Mouse (Mus musculus) heart, postnatal 0 days (tissue): ENCODE results near the gene Grid2. TPM values are rescaled to one million over a fixed set of nuclear protein-coding genes. Genes with fewer than 3 reads are reported as not detected.

ENCODE experiments used
- ATAC-seq: fragments of 200-750 bp; cut with Nextera tagmentation; 2 replicates; pipeline ENCODE4 v1.8.0; 2017; ENCODE audit warnings: low read depth, moderate number of reproducible peaks, moderate library complexity; ENCODE audit not compliant: insufficient read depth
- DNase-seq: peaks from one replicate; pipeline ENCODE4 v3.0.0-alpha.2; 2016; ENCODE audit warnings: low spot score
- H3K27ac ChIP-seq: fragments of 300-500 bp; sonication (generic); 2 replicates; pipeline ENCODE4 v1.5.1; 2014; ENCODE audit warnings: low read depth, mild to moderate bottlenecking
- H3K27me3 ChIP-seq: fragments of 300-500 bp; sonication (generic); 2 replicates; pipeline ENCODE4 v1.6.1; 2014; ENCODE audit warnings: low read length, mixed read lengths; ENCODE audit not compliant: control insufficient read depth, insufficient read depth
- H3K36me3 ChIP-seq: fragments of 300-500 bp; sonication (generic); replicated peaks from 2 replicates; pipeline ENCODE4 v1.6.1; 2014; ENCODE audit warnings: low read length, mixed read lengths; ENCODE audit not compliant: control insufficient read depth, insufficient read depth
- H3K4me1 ChIP-seq: fragments of 300-500 bp; sonication (generic); 2 replicates; pipeline ENCODE4 v1.6.1; 2014; ENCODE audit warnings: antibody characterized with exemption; ENCODE audit not compliant: control insufficient read depth, insufficient read depth
- H3K4me2 ChIP-seq: fragments of 300-500 bp; sonication (generic); 2 replicates; pipeline ENCODE4 v1.6.1; 2014; ENCODE audit warnings: low read depth, mild to moderate bottlenecking, low read length, moderate library complexity
- H3K4me3 ChIP-seq: fragments of 300-500 bp; sonication (generic); 2 replicates; pipeline ENCODE4 v1.5.1; 2014; ENCODE audit warnings: low read depth, low read length
- H3K9ac ChIP-seq: fragments of 300-500 bp; sonication (generic); replicated peaks from 2 replicates; pipeline ENCODE4 v1.6.1; 2014; ENCODE audit warnings: low read depth, low read length, mixed read lengths
- H3K9me3 ChIP-seq: fragments of 300-500 bp; sonication (generic); replicated peaks from 2 replicates; pipeline ENCODE4 v1.6.1; 2016; ENCODE audit warnings: low read length; ENCODE audit not compliant: control insufficient read depth
- CTCF ChIP-seq: IDR thresholded peaks from 2 replicates; pipeline ENCODE4 v1.5.1; 2016; ENCODE audit warnings: antibody characterized with exemption, control low read depth, low read depth
- EP300 ChIP-seq: IDR thresholded peaks from 2 replicates; pipeline ENCODE4 v1.6.1; 2016; ENCODE audit warnings: antibody characterized with exemption, low read depth
- WGBS: fragments of 180-500 bp; shearing (Covaris S2); extraction: QIAGEN DNeasy Blood & Tissue Kit; methylation state at CpG from one replicate; pipeline ENCODE4 v1.1.7; 2014; 5-methylcytosine and 5-hydroxymethylcytosine counted together
- polyA plus RNA-seq: library from polyadenylated mRNA; unstranded; fragments of >200 nt; fragmentation: Nextera tagmentation; extraction: Ambion mirVana; gene quantifications from 2 replicates; pipeline ENCODE4 v1.2.1, GENCODE M21; 2015
- total RNA-seq: library from RNA; depleted of rRNA; stranded (reverse); fragments of >200 nt; gene quantifications from 2 replicates; pipeline ENCODE4 v1.2.3, GENCODE M21; 2014; ENCODE audit warnings: low replicate concordance

Grid2 gene
- total and polyA plus RNA-seq, 2 experiments from 2014 or later, result 0.10 to 0.27 TPM

DNA sequence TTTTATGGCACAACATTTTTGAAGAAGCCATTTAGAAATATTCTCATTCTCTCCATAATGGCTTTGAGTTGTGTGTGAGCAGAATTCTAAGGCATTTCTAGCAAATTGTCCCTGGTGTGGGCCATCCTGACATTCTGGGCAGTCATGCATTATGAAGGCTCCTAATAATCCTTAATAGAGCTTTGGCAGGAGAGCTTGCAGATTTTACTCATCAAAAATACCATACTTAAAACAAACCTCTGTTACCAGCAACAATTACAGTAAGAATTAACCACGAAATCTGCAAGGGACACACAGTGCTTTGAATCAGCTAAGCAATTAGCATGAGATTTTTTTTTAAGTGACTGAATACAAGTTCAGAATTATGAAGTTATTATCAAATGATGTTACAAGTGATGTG lies 1053.0 kb downstream of the Grid2 start:
- no peak overlapping the region for H3K27ac ChIP-seq
- H3K9me3 ChIP-seq, result no peaks in the 10 kb centered on the region
- ATAC-seq, result no peak
- 52% methylated on average over 1 of the region's 1 CpGs for WGBS
- H3K4me2 ChIP-seq, result no peak overlapping the region
- no peak for DNase-seq
- H3K36me3 ChIP-seq, result no peaks in the 10 kb centered on the region
- H3K4me1 ChIP-seq, result no peaks in the 10 kb centered on the region
- H3K27me3 ChIP-seq, result no peaks in the 10 kb centered on the region
- H3K4me3 ChIP-seq, result no peak overlapping the region
- TF ChIP-seq EP300, result no peak
- TF ChIP-seq CTCF, result no peak
- no peak overlapping the region for H3K9ac ChIP-seq

- H3K27ac ChIP-seq, result no peak overlapping the region
- H3K9ac ChIP-seq, result no peak overlapping the region
- DNase-seq, result no peak
- H3K4me1 ChIP-seq, result no peaks in the 10 kb centered on the region
- H3K4me3 ChIP-seq, result no peak overlapping the region
- H3K36me3 ChIP-seq, result no peaks in the 10 kb centered on the region
- 77% methylated on average over 1 of the region's 1 CpGs for WGBS
- TF ChIP-seq CTCF (peak; percentile 20), EP300 (no peak)
- ATAC-seq, result no peak
- no peaks in the 10 kb centered on the region for H3K9me3 ChIP-seq
- no peaks in the 10 kb centered on the region for H3K27me3 ChIP-seq
- no peak overlapping the region for H3K4me2 ChIP-seq
Observed at GRCm38 (mm10) chr6:64313132-64313531, 1057.5 kb downstream of the Grid2 start.

- Histone ChIP-seq H3K9me3 (no peaks in the 10 kb centered on the region), H3K36me3 (no peaks in the 10 kb centered on the region), H3K9ac (no peak overlapping the region), H3K4me3 (no peak overlapping the region), H3K4me1 (no peaks in the 10 kb centered on the region), H3K27me3 (no peaks in the 10 kb centered on the region), H3K4me2 (no peak overlapping the region), H3K27ac (no peak overlapping the region)
- DNase-seq (no peak), ATAC-seq (no peak)
- no peak for TF ChIP-seq CTCF
- 80% methylated on average over 1 of the region's 1 CpGs for WGBS
Observed at GRCm38 (mm10) chr6:64326936-64327335, 1071.3 kb downstream of the Grid2 start.

DNA sequence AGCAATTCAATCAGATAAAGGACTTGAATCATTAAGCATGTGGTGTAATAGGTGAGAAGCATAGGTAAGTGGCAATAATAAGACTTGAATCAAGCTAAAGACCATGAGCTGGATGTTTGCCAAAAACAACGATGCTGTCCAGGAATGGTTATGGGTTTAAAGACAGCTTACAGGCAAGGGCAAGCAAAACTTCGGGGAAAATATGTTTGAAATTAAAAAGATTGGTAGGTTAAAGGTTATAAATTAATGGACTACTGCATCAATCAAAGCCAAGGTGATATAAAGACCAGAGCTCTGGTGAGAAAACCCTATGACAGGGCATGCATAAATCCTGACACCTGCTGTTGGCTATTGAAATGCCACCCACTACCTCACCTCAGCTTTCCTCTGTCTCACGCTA lies 1072.2 kb downstream of the Grid2 start:
- no peak overlapping the region for H3K4me2 ChIP-seq
- H3K27me3 ChIP-seq, result no peaks in the 10 kb centered on the region
- TF ChIP-seq EP300 (no peak), CTCF (peak; percentile 19; the same call in 1 of the 2 replicates)
- ATAC-seq, result no peak
- H3K9me3 ChIP-seq, result no peaks in the 10 kb centered on the region
- H3K4me1 ChIP-seq, result no peaks in the 10 kb centered on the region
- H3K36me3 ChIP-seq, result no peaks in the 10 kb centered on the region
- no peak overlapping the region for H3K4me3 ChIP-seq
- no peak overlapping the region for H3K9ac ChIP-seq
- DNase-seq, result no peak
- no peak overlapping the region for H3K27ac ChIP-seq
- WGBS, result 68% methylated on average over 3 of the region's 3 CpGs

GRCm38 (mm10) chr6:64398413-64399098 lies 1142.9 kb downstream of the Grid2 start:
- no peak overlapping the region for H3K4me2 ChIP-seq
- no peaks in the 10 kb centered on the region for H3K9me3 ChIP-seq
- H3K4me3 ChIP-seq, result no peak overlapping the region
- DNase-seq (no peak), ATAC-seq (no peak)
- no peak overlapping the region for H3K27ac ChIP-seq
- no peak overlapping the region for H3K9ac ChIP-seq
- no peaks in the 10 kb centered on the region for H3K27me3 ChIP-seq
- no peaks in the 10 kb centered on the region for H3K4me1 ChIP-seq
- no peaks in the 10 kb centered on the region for H3K36me3 ChIP-seq
- TF ChIP-seq CTCF (no peak), EP300 (no peak)
- 78% methylated on average over 4 of the region's 4 CpGs for WGBS

DNA sequence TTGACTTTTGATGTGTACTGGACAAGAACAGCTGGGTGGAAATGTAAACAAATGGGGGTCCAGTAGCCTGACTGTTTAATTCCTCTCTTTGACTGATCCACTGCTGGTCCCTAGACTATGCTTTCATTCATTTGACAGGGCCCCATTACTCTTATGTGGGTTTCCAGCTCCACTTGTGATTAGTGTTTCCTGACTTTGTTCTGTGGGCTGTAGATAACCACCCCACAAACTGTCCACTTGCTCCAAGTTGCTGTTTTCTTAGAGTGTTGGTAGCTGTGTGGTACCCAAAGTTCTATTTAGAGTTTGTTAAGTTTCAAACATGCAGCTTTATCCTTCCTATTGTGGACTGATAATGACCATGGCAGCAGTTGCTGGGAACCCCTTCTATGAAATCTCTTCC lies 1172.0 kb downstream of the Grid2 start:
- Histone ChIP-seq H3K27ac (no peak overlapping the region), H3K36me3 (no peaks in the 10 kb centered on the region), H3K9me3 (no peaks in the 10 kb centered on the region), H3K9ac (no peak overlapping the region), H3K4me1 (no peaks in the 10 kb centered on the region), H3K27me3 (no peaks in the 10 kb centered on the region), H3K4me2 (no peak overlapping the region), H3K4me3 (no peak overlapping the region)
- DNase-seq (no peak), ATAC-seq (no peak)
- TF ChIP-seq EP300, result no peak
- no peak for TF ChIP-seq CTCF
